Mouse (Mus musculus) MN1 (cell line): ENCODE data around the gene Cebpe.

Source experiments
- DNase-seq: peaks from one replicate; pipeline ENCODE4 v3.0.0-alpha.2; 2016; ENCODE audit warnings: low spot score

The Cebpe gene

GRCm38 (mm10) chr14:54721711-54722110 is 9.7 kb upstream of the Cebpe start:
- no peak for DNase-seq

- no peak for DNase-seq
Measured at GRCm38 (mm10) chr14:54720654-54721350, 8.8 kb upstream of the Cebpe start.

GRCm38 (mm10) chr14:54720041-54720440 is 8.1 kb upstream of the Cebpe start:
- no peak for DNase-seq

- DNase-seq, result no peak
Measured at GRCm38 (mm10) chr14:54715402-54715801, 3.4 kb upstream of the Cebpe start.

GRCm38 (mm10) chr14:54714617-54715081 is 2.7 kb upstream of the Cebpe start:
- DNase-seq, result peak; percentile 54

GRCm38 (mm10) chr14:54714121-54714520 is 2.1 kb upstream of the Cebpe start:
- DNase-seq, result peak; percentile 92

- no peak for DNase-seq
Measured at GRCm38 (mm10) chr14:54712861-54713260, 887 bp upstream of the Cebpe start.

GRCm38 (mm10) chr14:54709054-54709453 is 2.9 kb downstream of the Cebpe start:
- no peak for DNase-seq

GRCm38 (mm10) chr14:54706589-54707320 is 5.2 kb downstream of the Cebpe start:
- no peak for DNase-seq

GRCm38 (mm10) chr14:54705844-54706243 is 6.1 kb downstream of the Cebpe start:
- DNase-seq, result no peak

- no peak for DNase-seq
Measured at GRCm38 (mm10) chr14:54703207-54703606, 8.8 kb downstream of the Cebpe start.

- peak; percentile 80 for DNase-seq
Measured at GRCm38 (mm10) chr14:54701298-54701697, 10.7 kb downstream of the Cebpe start.

GRCm38 (mm10) chr14:54699586-54699985 is 12.4 kb downstream of the Cebpe start:
- DNase-seq, result no peak

- no peak for DNase-seq
Measured at GRCm38 (mm10) chr14:54698733-54699132, 13.2 kb downstream of the Cebpe start, which contains the start of gene Gm29776. TSS of gene Gm29776 (minus strand) at chr14:54698833.

GRCm38 (mm10) chr14:54696752-54697151 is 15.2 kb downstream of the Cebpe start:
- DNase-seq, result peak; percentile 55

GRCm38 (mm10) chr14:54695042-54695441 is 16.9 kb downstream of the Cebpe start:
- DNase-seq, result no peak

GRCm38 (mm10) chr14:54687251-54687650 is 24.7 kb downstream of the Cebpe start:
- peak; percentile 20 for DNase-seq

- DNase-seq, result peak; percentile 99
Measured at GRCm38 (mm10) chr14:54686522-54687143, 25.3 kb downstream of the Cebpe start, which contains the start of gene Acin1. TSS of gene Acin1 (minus strand) at chr14:54686931.

GRCm38 (mm10) chr14:54686063-54686521 is 25.9 kb downstream of the Cebpe start, which contains the start of gene 1700123O20Rik:
TSS of gene 1700123O20Rik (plus strand) at chr14:54686216.
- DNase-seq, result peak; percentile 84

- peak; percentile 14 for DNase-seq
Measured at GRCm38 (mm10) chr14:54685471-54685870, 26.5 kb downstream of the Cebpe start.

GRCm38 (mm10) chr14:54682396-54682795 is 29.6 kb downstream of the Cebpe start:
- DNase-seq, result no peak

GRCm38 (mm10) chr14:54678657-54679304 is 33.2 kb downstream of the Cebpe start:
- no peak for DNase-seq
